Mouse (Mus musculus) heart, embryonic 14.5 days (tissue): ENCODE measurements at regions not wholly inside any gene's neighbourhood (a gene's known extent, or its start where the extent isn't known, plus 50 kb on each side); places are given as distances from the start of the nearest gene placed in this dataset.

ENCODE experiments used
- ATAC-seq: fragments of 200-750 bp; cut with Nextera tagmentation; 2 replicates; pipeline ENCODE4 v1.8.0; 2017; ENCODE audit warnings: low read depth, moderate TSS enrichment; ENCODE audit not compliant: insufficient number of reproducible peaks, insufficient read depth, low FRiP score
- H3K27ac ChIP-seq, 2 experiments: fragments of 200-500 bp in 1 of 2; fragments of 300-500 bp in 1 of 2; sonication (generic) in 1 of 2; replicated peaks in 1 of 2; 2 replicates each; pipeline ENCODE4 v1.5.1; 2012 to 2014; ENCODE audit warnings: low read depth in 2 of 2, low read length in 2 of 2, control low read depth in 1 of 2, mild to moderate bottlenecking in 1 of 2, mixed read lengths in 1 of 2; ENCODE audit not compliant: control insufficient read depth in 1 of 2, insufficient read depth in 1 of 2
- H3K27me3 ChIP-seq: fragments of 300-500 bp; sonication (generic); 2 replicates; pipeline ENCODE4 v1.6.1; 2014; ENCODE audit warnings: mild to moderate bottlenecking, low read length, control low read depth; ENCODE audit not compliant: control insufficient read depth, insufficient read depth
- H3K36me3 ChIP-seq: fragments of 300-500 bp; sonication (generic); 2 replicates; pipeline ENCODE4 v1.6.1; 2014; ENCODE audit warnings: mild to moderate bottlenecking, control low read depth, low read length, mixed read lengths; ENCODE audit not compliant: control insufficient read depth, insufficient read depth
- H3K4me1 ChIP-seq, 2 experiments: fragments of 200-500 bp in 1 of 2; fragments of 300-500 bp in 1 of 2; sonication (generic) in 1 of 2; 2 replicates each; pipeline ENCODE4 v1.6.1; 2012 to 2014; ENCODE audit warnings: low read length in 2 of 2, control low read depth in 1 of 2, mixed read lengths in 1 of 2; ENCODE audit not compliant: control insufficient read depth in 2 of 2, insufficient read depth in 2 of 2
- H3K4me2 ChIP-seq: fragments of 300-500 bp; sonication (generic); 2 replicates; pipeline ENCODE4 v1.6.1; 2014; ENCODE audit warnings: mild to moderate bottlenecking, low read length
- H3K4me3 ChIP-seq, 2 experiments: fragments of 200-500 bp in 1 of 2; fragments of 300-500 bp in 1 of 2; sonication (generic) in 1 of 2; 2 replicates each; pipeline ENCODE4 v1.5.1; 2012 to 2014; ENCODE audit warnings: low read length in 2 of 2, mild to moderate bottlenecking in 2 of 2, control low read depth in 1 of 2, low read depth in 1 of 2, moderate library complexity in 1 of 2; ENCODE audit not compliant: control insufficient read depth in 1 of 2, insufficient read depth in 1 of 2
- H3K9ac ChIP-seq: fragments of 300-500 bp; sonication (generic); 2 replicates; pipeline ENCODE4 v1.6.1; 2014; ENCODE audit warnings: mild to moderate bottlenecking, low read length
- H3K9me3 ChIP-seq: fragments of 300-500 bp; sonication (generic); 2 replicates; pipeline ENCODE4 v1.6.1; 2016; ENCODE audit warnings: low read length, control low read depth; ENCODE audit not compliant: control insufficient read depth
- WGBS: fragments of 180-500 bp; shearing (Covaris S2); extraction: QIAGEN DNeasy Blood & Tissue Kit; methylation state at CpG from one replicate; pipeline ENCODE4 v1.1.7; 2014; 5-methylcytosine and 5-hydroxymethylcytosine counted together

DNA sequence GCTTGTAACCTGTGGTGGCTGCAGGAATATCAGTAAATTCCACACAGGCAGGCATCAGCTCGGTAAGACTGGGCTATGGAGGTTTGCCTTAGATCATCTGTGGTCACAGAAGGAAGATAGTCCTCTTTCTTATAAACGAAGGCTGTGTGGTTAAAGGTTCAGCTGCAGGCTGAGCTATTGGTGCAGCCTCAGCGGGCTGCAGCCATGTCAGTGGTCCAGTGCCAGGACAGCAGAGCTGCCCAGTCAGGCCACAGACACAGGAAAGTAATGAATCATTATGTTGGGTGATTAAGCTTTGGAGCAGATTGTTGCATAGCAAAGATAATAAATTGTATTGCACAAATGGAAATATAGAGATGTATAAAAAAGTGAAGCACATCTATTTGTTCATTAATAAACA lies 57.0 kb upstream of the Vangl1 start:
- Histone ChIP-seq H3K4me3 (no peak overlapping the region), H3K9me3 (no peaks in the 10 kb centered on the region), H3K27ac (no peak overlapping the region), H3K4me1 (0 out of 4 replicates have a peak, but pooled peaks cover 0 to 3% of the 10 kb centered on the region in 2 experiments), H3K9ac (no peak overlapping the region), H3K4me2 (no peak overlapping the region), H3K27me3 (no peaks in the 10 kb centered on the region), H3K36me3 (no peaks in the 10 kb centered on the region)
- no peak for ATAC-seq
- WGBS = 60% methylated on average over 3 of the region's 3 CpGs
